Mouse (Mus musculus) cerebellum, postnatal 25 days (tissue): ENCODE results near the gene Itga4.

ENCODE experiments used
- DNase-seq, 2 experiments: peaks; one replicate each; pipeline ENCODE4 v3.0.0; 2021; ENCODE audit warnings: mixed read lengths in 2 of 2

The Itga4 gene

GRCm38 (mm10) chr2:79354773-79355172 lies 99.5 kb downstream of the Itga4 start:
- peak in 1 of 2 experiments; percentile 21 for DNase-seq

- no peak for DNase-seq
These were observed 102.6 kb downstream of the Itga4 start for GRCm38 (mm10) chr2:79357835-79358234.

GRCm38 (mm10) chr2:79362029-79362428 lies 106.8 kb downstream of the Itga4 start:
- DNase-seq, result no peak

GRCm38 (mm10) chr2:79363920-79364319 lies 108.7 kb downstream of the Itga4 start:
- DNase-seq, result no peak

- DNase-seq, result peak in 1 of 2 experiments; percentile 61
These were observed 112.5 kb downstream of the Itga4 start for GRCm38 (mm10) chr2:79367451-79368450.

GRCm38 (mm10) chr2:79368661-79369060 lies 113.4 kb downstream of the Itga4 start:
- DNase-seq, result no peak

GRCm38 (mm10) chr2:79369061-79369524 lies 113.9 kb downstream of the Itga4 start:
- DNase-seq, result no peak

- no peak for DNase-seq
These were observed 114.7 kb downstream of the Itga4 start for GRCm38 (mm10) chr2:79369905-79370304.

- DNase-seq, result peak in 1 of 2 experiments; percentile 14
These were observed 115.6 kb downstream of the Itga4 start for GRCm38 (mm10) chr2:79370711-79371312.

GRCm38 (mm10) chr2:79371326-79372153 lies 116.3 kb downstream of the Itga4 start:
- no peak for DNase-seq

GRCm38 (mm10) chr2:79372154-79372467 lies 116.9 kb downstream of the Itga4 start:
- DNase-seq, result no peak

GRCm38 (mm10) chr2:79372486-79373200 lies 117.4 kb downstream of the Itga4 start:
- DNase-seq, result peak; percentile 84 to 88

- DNase-seq, result peak; percentile 68 to 69
These were observed 123.3 kb downstream of the Itga4 start for GRCm38 (mm10) chr2:79378346-79379086.

GRCm38 (mm10) chr2:79379087-79380041 lies 124.1 kb downstream of the Itga4 start:
- peak in 1 of 2 experiments; percentile 45 for DNase-seq
